Mouse (Mus musculus): ENCODE results near the gene Mea1.

Mea1 gene

DNA sequence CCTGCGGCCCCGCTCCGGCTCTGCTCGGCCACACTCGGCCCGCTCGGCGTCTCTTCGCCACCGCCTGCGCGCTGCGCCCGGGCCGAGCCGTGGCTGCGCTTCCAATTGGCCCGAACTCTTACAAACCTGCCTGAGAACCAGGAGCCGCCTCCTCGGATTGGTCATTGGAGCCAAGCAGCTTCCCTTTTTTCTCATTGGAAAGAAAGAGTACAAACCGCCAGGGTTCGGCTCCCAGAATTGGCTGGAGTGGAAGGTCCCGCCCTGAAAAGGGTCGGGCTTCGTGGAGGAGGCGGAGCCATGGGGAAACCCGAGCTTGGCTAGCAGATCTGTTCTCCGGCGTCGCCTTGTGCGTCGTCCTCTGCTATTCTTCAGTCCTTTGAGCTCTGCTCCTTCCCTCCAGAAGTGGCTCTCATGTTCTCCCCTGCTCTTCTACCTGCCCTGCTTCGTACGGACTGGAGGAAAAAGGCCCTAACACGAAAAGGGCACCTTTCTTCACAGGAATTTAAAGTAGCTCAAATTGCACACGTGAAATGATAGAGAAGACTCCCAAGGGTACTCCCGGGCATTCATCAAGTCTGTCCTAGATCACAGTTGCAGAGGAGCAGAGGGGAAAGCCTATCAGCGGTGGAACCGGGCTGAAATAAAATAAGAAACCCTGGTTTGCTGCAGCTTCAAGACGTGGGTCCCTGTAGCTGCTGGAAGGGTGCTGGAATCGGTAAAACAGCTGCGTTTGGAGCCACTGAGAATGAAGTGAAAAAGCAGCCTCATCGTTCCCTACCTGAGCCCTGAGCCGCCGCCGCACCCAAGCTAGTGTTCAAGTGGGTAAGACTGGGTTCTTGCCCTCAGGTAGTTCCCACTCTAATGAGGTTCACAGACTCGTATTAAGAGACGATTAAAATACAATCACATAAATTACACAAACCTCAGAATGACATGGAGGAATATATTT, 26.6 kb downstream of the Mea1 start, which contains the start of gene Ppp2r5d:
Ppp2r5d (minus strand) TSS at position 225 of the 949 bp plus-strand sequence.
- peak; percentile 94 for DNase-seq (ENCODE audit: low spot score)

DNA sequence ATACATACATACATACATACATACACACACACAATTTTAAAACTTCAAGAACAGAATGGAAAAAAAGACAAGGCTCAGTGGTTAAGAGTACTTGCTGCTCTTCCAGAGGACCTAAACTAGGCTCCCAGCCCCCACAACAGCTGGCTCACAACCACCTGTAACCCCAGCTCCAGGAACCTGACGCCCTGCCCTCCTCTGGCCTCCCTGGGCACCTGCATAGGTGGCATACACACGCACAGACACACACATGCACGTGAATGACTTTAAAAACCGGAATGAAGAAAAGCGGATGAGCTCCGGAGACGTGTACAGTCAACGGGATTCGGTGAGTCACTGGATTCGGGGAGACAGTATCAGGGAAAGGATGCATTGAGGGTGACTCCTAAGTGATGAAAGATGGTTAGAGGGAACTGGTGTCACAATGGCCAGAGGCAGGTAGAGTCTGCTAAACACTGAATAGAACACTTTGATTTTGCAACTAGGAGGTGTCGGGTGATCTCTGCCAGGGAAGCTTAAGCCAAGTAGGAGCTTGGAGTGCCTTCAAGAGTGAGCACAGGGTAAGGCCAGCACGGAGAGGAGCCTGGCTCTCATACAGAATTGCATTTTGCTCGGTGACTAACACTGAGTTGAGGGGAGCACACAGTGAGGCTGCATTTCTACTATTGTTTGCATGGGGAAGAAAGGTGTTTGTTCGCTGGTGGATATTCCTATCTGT, 27.9 kb downstream of the Mea1 start:
- DNase-seq (ENCODE audit: low spot score): no peak

DNA sequence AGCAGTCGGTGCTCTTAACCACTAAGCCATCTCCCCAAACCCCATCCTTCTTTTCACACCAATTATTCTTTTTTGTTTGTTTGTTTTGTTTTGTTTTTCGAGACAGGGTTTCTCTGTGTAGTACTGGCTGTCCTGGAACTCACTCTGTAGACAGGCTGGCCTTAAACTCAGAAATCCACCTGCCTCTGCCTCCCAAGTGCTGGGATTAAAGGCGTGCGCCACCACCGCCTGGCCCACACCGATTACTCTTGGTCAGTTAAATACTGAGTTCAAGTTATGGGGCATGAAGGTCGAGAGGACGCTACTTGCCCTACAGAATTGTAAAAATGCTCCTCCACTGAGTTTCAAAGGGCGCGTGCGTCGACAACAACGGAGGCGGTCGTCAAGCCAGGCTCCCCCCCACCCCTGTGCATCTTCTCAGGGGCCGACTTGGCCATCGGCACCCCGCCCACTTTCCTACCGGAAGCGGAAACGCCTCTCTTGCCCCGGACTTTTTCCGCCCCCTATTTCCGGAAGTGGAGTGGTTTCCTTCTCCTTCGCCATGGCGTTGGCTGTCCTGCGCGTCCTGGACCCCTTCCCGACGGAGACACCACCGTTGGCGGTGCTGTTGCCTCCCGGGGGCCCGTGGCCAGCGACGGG, 32.5 kb downstream of the Mea1 start, which contains the start of gene Pex6:
Pex6 (plus strand) TSS at position 505 of the 639 bp plus-strand sequence.
- peak; percentile 86 for DNase-seq (ENCODE audit: low spot score)

DNA sequence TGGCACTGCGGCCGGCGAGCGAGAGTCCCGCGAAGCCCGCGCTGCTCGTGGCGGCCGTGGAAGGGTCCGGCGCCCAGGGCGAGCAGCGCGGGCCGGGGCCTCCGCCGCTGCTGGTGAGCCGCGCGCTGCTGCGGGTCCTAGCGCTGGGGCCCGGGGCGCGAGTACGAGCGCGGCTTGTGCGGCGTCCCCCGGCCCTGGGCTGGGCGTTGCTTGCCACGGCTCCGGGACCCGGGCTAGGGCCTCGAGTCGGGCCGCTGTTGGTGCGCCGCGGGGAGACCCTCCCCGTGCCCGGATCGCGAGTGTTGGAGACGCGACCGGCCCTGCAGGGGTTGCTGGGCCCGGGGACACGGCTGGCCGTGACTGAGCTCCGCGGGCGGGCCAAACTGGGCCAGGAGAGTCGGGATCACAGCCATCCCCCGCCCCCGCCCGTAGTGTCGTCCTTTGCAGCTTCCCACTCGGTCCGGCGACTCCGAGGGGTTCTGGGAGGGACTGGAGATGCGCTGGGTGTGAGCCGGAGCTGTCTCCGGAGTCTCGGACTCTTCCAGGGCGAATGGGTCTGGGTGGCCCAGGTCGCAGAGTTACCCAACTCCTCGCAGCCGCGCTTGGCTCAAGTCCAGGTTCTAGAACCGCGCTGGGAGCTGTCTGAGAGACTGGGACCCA, 33.1 kb downstream of the Mea1 start:
- no peak for DNase-seq (ENCODE audit: low spot score)

DNA sequence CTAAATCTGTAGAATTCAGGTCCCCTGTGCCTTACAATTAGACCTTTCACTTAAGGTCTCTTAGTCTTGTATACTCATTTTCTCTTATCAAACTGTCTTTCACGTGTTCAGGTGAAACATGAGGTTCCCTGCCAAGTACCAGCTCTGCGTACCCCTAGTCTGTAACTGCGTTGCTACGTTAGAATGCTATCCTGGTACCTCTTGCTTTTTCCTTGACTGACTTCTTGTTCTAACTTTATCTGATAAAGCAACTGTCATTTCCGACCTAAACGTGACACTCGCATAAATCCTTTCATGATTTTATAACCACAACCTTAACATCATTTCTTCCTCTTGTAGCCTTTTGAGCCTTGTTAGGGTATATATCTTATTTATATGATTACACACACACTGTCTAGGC, 33.8 kb downstream of the Mea1 start:
- DNase-seq (ENCODE audit: low spot score): no peak

DNA sequence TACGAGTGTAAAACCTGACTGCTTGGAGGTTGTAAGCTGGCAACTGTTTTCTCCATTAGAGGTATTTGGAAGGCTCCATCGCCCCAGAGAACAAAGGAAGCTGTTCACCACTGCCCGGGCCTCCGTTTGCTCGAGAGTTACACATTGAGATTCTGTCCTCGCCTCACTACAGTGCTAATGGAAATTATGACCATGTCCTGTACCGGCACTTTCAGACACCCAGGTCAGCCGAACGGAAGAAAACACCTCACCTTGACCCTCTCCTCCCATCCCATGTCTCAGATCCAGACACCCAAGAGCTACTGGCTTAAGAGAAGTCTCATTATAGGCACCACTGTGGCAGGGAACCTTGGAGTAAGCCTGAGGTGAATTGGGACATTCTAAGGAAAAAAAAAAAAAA, 35.3 kb downstream of the Mea1 start:
- no peak for DNase-seq (ENCODE audit: low spot score)

DNA sequence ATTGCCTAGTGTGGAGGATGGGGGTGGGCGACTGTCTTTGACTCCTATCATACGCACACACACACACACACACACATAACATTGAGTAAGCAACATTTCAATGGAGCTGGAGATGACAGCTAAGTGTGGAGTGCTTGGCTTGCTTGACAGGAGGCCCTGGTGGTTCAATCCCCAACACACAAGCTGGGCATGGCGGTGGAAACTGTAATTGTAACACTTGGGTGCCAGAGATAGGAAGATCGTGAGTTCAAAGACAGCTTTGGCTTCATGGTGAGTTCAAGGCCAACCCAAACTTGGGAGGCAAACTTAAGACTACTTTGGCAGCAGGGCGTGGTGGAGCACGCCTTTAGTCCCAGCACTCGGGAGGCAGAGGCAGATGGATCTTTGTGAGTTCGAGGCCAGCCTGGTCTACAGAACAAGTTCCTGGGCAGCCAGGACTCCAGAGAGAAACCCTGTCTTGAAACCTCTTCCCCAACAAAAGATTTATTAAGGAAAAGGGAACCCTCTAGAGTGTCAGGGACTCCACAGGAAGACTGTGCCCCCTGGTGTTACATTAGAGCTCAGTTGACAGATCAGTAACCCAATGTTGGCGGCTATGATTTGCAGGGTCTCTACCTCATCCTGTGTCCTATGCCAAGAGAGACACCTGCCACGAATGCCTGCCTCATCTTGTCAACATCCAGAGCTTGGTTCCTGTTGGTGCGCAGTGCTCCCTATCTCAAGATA, 36.3 kb downstream of the Mea1 start:
- DNase-seq (ENCODE audit: low spot score): no peak

DNA sequence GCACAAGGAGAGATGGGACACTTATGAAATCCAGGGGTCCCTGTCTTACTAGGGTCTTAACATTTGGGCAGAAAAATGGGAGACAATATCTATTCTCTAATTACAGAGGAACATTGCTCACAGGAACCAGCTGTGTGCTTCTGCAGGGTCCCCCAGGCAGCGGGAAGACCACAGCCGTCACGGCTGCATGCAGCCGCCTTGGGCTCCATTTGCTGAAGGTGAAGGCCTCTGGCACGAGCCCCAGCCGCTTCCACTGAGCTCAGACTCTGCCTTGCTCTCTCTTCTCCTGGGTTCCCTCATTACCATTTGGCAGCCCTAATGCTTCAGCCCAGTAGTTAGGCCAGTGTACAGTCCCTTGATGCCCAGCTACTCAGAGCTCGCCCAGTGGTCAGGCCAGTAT, 42.5 kb downstream of the Mea1 start:
- DNase-seq (ENCODE audit: low spot score): no peak

DNA sequence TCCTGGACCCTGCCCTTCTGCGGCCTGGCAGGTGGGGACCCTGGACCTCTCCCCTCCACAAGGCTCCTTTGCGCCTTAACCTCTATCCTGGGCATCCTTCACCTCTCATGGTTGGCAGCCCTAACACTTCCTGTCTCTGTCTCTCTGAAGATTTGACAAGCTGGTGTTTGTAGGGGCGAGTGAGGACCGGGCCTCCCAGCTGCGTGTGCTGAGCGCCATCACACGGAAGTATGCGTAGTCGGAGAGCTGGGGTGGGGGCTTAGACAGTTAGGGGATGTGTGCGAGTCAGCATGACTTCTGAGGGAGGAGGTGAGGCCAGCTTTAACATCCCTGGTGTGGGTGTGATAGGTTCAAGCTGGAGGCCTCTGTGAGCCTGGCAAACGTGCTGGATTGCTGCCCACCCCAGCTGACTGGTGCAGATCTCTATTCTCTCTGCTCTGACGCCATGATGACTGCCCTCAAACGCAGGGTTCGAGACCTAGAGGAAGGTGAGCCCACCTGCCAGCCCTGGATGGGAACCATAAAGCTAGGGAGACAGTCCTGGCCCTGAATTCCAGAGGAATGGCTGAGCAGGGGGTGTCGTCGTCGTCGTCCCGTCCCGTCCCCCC, 46.0 kb downstream of the Mea1 start:
- DNase-seq (ENCODE audit: low spot score): no peak

DNA sequence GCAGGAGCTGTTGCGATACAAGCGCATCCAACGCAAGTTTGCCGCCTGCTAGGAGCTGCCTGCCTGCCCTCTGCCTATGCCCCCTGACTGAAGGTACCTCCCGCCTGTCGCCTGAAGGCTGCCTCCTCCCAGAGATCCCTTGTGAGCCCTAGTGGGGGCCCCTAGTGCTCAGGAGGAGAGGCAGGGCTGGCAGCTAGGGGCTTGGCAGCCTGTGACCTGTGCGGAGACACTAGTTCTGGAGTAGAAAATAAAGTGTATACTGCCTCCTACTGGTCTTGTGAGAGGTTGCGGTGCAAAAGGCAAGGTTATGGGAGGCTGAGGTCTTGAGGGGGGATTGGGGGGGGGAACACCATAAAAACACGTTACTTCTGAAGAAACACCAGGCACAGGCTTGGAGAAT, 46.7 kb downstream of the Mea1 start:
- no peak for DNase-seq (ENCODE audit: low spot score)

DNA sequence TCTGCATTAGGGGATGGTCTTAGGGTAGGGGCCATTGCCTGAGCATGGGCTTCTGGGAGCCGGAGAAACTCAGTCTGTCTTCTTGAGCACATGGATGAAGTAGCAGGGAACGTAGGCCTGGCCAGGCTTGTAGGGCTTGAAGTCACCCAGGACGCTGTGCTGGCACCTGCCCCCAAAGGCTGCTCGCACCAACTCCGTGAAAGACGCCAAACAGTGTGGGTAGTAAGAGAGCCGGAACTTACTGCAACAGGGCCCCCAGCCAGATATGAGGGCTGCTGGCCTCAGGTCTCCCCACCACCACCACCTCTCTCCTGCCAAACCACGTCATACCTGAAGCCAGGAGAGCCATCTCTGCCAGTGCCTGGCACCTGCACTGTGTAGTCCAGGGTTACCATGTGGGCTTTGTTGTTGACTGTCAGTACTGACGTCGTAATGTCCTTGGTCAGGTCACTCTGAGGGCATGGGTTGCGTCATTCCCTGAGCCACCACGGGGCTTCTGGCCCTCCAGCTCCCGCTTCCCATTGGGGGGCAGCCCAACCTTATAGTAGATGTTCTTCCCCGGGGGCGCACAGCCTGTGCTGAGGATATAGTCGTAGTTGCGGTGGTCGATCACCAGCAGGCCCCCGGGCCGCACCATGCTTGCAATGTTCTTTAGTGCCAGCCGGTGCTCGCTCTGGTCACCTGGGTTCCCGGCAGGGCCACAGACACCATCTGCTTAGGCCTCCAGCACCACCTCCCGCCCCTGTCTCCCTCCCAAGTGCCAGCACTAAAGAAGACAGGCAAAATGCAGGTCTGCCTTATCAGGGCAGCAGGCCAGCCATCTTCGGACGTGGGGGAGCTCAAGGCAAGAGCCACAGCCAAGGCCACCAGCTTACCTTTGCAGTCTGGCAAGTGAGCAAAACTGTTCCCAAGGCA, 47.4 kb downstream of the Mea1 start:
- DNase-seq (ENCODE audit: low spot score): no peak

DNA sequence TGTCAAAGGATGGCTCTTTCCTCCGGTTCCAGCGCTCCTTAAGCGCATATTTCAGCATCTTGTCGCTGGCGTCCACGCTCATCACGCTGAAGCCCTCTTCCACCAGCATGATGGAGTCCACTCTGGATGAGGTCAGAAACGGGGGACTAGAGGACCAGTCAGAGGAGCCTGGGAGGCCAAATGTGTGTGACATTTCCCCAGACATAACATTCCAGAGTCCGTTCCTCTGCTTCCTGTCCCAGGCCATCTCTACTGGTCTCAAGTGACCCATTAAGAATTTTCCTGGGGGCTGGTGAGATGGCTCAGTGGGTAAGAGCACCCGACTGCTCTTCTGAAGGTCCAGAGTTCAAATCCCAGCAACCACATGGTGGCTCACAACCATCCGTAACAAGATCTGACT, 48.7 kb downstream of the Mea1 start:
- no peak for DNase-seq (ENCODE audit: low spot score)

DNA sequence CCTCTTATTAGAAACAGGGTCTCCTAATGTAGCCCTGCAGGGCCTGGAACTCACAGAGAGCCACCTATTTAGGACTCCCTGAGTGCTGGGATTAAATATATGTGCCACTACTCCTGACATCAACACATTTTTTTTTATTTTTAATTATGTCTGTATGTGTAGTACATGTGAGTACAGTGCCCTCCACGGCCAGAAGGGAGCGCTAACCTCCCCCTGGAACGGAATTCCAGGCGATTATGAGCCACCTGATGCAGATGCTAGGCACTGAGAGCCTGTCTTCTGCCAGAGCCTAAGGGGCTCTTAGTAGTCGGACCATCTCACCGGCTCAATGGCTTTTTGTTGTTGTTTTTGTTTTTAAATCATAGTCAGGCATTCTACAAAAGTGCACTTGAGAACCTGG, 49.4 kb downstream of the Mea1 start:
- DNase-seq (ENCODE audit: low spot score): no peak

DNA sequence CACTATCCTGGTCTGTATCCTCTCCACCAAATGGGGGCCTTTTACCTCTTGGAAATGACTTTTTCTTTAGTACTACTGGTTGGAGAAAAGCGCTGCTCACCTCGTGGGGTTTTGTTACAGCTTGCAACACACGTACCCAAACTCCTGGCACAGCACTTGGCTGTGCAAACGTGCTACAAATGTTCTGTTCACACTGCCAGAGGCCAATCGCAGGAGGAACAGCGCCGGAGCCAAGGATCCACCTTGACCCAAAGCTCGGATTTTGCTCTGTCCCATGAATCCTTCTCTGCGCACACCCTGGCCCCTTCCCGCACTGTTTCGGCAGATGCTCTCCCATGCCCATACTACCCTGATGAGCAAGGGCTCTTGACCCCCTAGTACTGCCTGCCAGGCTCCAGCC, 49.9 kb downstream of the Mea1 start:
- no peak for DNase-seq (ENCODE audit: low spot score)

DNA sequence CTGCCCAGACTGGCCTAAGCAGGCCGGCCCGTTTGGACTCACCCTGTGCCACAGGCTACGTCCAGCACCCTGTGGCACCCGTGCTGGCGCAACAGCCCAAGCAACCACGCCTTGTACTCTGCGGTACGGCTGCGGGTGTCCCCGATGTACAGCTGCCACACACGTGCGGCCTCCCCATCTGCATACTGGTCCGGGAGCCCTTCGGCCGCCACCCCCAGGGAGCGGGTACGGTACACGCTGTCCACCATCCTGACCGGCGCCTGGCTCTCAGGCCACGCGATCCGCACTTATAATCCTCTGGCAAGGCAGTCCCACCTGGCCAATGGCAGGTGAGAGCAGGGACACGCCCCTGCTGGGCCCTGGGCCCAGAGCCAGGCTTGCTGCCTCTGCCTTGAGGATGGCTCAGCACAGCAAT, 50.3 kb downstream of the Mea1 start, which contains the start of gene Gnmt:
Gnmt (minus strand) TSS at position 265 of the 415 bp plus-strand sequence.
- no peak for DNase-seq (ENCODE audit: low spot score)

All from left cerebral cortex, adult 11 months (tissue).